Mouse (Mus musculus) lung, postnatal 0 days (tissue): Measurements from ENCODE around the gene Dlx5.

Experiments
- CTCF ChIP-seq: IDR thresholded peaks from 2 replicates; pipeline ENCODE4 v1.5.1; 2016; ENCODE audit warnings: antibody characterized with exemption, mild to moderate bottlenecking
- EP300 ChIP-seq: IDR thresholded peaks from 2 replicates; pipeline ENCODE4 v1.6.1; 2016; ENCODE audit warnings: antibody characterized with exemption, mild to moderate bottlenecking, control low read depth

GRCm38 (mm10) chr6:6930831-6931230, 48.9 kb upstream of the Dlx5 start:
- no peak for TF ChIP-seq CTCF
- TF ChIP-seq EP300 = no peak
